Mouse (Mus musculus) olfactory bulb, adult 2 months (tissue): Measurements from ENCODE around the gene Smarca2.

Experiments
- CTCF ChIP-seq: fragments of 200-500 bp; IDR thresholded peaks from 2 replicates; pipeline ENCODE4 v1.5.1; 2012; ENCODE audit warnings: low read depth, mild to moderate bottlenecking, low read length, moderate library complexity; ENCODE audit not compliant: insufficient read depth
- POLR2A ChIP-seq: fragments of 200-500 bp; IDR thresholded peaks from 2 replicates; pipeline ENCODE4 v1.6.1; 2012; ENCODE audit warnings: mild to moderate bottlenecking, low read depth, low read length, moderate library complexity; ENCODE audit not compliant: insufficient read depth

- TF ChIP-seq CTCF (no peak), POLR2A (no peak)
Observed at GRCm38 (mm10) chr19:26646128-26646527, 41.3 kb downstream of the Smarca2 start.
